Mouse (Mus musculus) testis, adult 10 weeks (tissue): Measurements from ENCODE around the gene Gm7358. TPM values are rescaled to one million over a fixed set of nuclear protein-coding genes. Genes with fewer than 3 reads are reported as not detected.

Experiments used
- polyA plus RNA-seq: library from polyadenylated mRNA; stranded (reverse); fragments of 350-450 nt; fragmentation: Illumina TruSeq; extraction: RNeasy Lipid Tissue Mini Kit (QIAGEN cat#74804); gene quantifications from one replicate; pipeline ENCODE4 v1.2.3, GENCODE M21; 2014; ENCODE audit warnings: low read depth, low replicate concordance

The Gm7358 gene
- polyA plus RNA-seq = 24.8 TPM

GRCm38 (mm10) chr17:14059431-14059830 is at the start of gene Gm7358:
Gene Gm7358 (minus strand): TSS chr17:14059531.

Other genes with a start within 250 kb of the Gm7358 start
- gene Gm7168, start 111.2 kb downstream of the Gm7358 start, polyA plus RNA-seq = 5.9 TPM
- 40.9 TPM for gene Gm7356, start 55.8 kb downstream of the Gm7358 start, polyA plus RNA-seq
- gene Dact2, start 144.8 kb upstream of the Gm7358 start, polyA plus RNA-seq = 0.25 TPM
- 41.9 TPM for gene Smoc2, start 220.0 kb upstream of the Gm7358 start, polyA plus RNA-seq